Mouse (Mus musculus): ENCODE measurements around the gene Gm49395. TPM values are rescaled to one million over a fixed set of nuclear protein-coding genes. Genes with fewer than 3 reads are reported as not detected.

Gene Gm49395
- 3.0 TPM in 1 of 2 replicates, not detected in the other for total RNA-seq (2017)

GRCm38 (mm10) chr13:115101355-115102191 lies at the start of gene Gm49395, which contains the start of gene Itga1:
Gene Gm49395 (minus strand): TSS chr13:115101921.
Gene Itga1 (minus strand): TSS chr13:115101964.
- ATAC-seq (replicated peaks in 1 of 2; ENCODE audit: insufficient read depth in 1 of 2, low FRiP score in 2 of 2, low TSS enrichment in 1 of 2, low read depth in 1 of 2, poor library complexity in 2 of 2, severe bottlenecking in 2 of 2), result peak; percentile 68 to 85

- ATAC-seq (replicated peaks in 1 of 2; ENCODE audit: insufficient read depth in 1 of 2, low FRiP score in 2 of 2, low TSS enrichment in 1 of 2, low read depth in 1 of 2, poor library complexity in 2 of 2, severe bottlenecking in 2 of 2), result peak; percentile 17 to 53; a peak in 3 of 4 replicates
Measured at GRCm38 (mm10) chr13:115150602-115151001, 48.9 kb upstream of the Gm49395 start.

DNA sequence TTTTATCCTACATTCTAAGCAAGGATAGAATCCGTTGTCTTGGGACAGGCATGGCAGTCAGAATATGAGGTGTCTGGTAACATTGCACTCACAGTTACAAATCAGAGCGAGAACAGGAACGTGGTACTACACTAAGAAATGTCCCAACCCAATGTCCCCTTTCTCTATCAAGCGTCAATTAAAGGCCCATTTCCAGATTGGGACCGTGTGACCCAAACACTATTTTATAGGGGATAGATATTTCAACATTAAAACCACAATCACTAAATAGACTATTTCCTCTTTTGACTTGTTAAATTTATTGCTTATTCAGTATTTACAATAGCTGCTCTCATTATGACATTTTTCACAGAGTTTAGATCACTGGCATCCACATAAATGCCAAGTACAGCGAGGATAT lies 48.1 kb upstream of the Gm49395 start:
- ATAC-seq (replicated peaks in 1 of 2; ENCODE audit: insufficient read depth in 1 of 2, low FRiP score in 2 of 2, low TSS enrichment in 1 of 2, low read depth in 1 of 2, poor library complexity in 2 of 2, severe bottlenecking in 2 of 2), result no peak

- no peak for ATAC-seq (replicated peaks in 1 of 2; ENCODE audit: insufficient read depth in 1 of 2, low FRiP score in 2 of 2, low TSS enrichment in 1 of 2, low read depth in 1 of 2, poor library complexity in 2 of 2, severe bottlenecking in 2 of 2)
Measured at GRCm38 (mm10) chr13:115143575-115143974, 41.9 kb upstream of the Gm49395 start.

DNA sequence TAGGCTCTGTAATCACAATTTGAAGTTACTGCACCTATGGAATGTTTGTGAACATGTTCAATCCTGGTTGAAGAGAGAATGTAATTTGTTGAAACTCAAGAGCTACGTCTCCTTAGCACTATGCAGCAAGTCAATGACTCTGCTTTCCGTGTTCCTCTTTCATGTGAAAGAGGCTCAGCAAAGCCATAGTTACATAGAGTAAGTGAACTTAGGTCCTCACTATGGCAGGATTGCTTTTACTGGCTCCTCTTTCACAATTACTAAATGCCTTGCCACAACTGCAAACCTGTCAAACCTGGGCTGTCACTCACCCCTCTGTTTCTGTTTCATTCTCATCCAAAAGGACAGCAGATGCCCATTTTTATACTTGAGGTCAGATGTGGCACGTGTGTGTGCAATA lies 40.3 kb upstream of the Gm49395 start:
- ATAC-seq (replicated peaks in 1 of 2; ENCODE audit: insufficient read depth in 1 of 2, low FRiP score in 2 of 2, low TSS enrichment in 1 of 2, low read depth in 1 of 2, poor library complexity in 2 of 2, severe bottlenecking in 2 of 2), result no peak

DNA sequence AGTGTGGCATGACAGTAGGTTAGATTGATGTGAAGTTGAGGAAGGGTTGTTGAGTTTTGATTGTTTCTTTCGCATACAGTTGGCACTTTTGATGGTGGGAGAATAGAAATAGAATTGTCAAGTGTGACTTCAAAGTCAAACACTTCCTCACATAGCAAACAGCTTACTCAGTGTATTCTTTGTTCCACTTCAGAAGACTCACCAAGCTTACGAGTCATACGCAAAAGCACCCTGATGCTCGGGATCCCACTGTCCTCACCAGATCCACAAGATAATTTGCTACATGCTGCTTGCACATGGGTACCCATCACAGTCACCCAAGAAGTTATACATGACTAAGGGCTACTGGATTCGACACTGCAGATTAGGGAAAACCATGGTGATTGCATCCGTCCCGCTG lies 36.8 kb upstream of the Gm49395 start:
- ATAC-seq (replicated peaks in 1 of 2; ENCODE audit: insufficient read depth in 1 of 2, low FRiP score in 2 of 2, low TSS enrichment in 1 of 2, low read depth in 1 of 2, poor library complexity in 2 of 2, severe bottlenecking in 2 of 2), result no peak

- peak; percentile 53 to 64 for ATAC-seq (replicated peaks in 1 of 2; ENCODE audit: insufficient read depth in 1 of 2, low FRiP score in 2 of 2, low TSS enrichment in 1 of 2, low read depth in 1 of 2, poor library complexity in 2 of 2, severe bottlenecking in 2 of 2)
Measured at GRCm38 (mm10) chr13:115136761-115137160, 35.0 kb upstream of the Gm49395 start.

DNA sequence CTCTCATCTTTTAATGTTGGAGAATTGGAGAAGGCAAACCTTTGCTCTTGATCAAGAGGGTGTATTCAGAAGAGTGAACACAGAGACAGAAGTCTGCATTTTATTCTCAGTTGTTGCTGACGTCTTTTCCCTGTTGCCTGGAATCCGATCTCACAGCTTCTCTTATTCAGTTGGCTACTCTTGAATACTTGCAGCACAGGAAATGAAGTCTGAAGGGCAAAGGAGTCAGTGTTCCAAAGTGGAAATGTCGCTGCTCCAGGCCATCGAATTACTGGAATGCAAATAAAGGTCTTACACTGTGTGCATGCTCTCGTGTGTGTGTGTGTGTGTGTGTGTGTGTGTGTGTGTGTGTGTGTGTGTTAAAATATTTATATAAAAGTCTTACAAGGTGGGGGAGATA lies 30.7 kb upstream of the Gm49395 start:
- no peak for ATAC-seq (replicated peaks in 1 of 2; ENCODE audit: insufficient read depth in 1 of 2, low FRiP score in 2 of 2, low TSS enrichment in 1 of 2, low read depth in 1 of 2, poor library complexity in 2 of 2, severe bottlenecking in 2 of 2)

- peak; percentile 45 to 60; a peak in 2 of 4 replicates for ATAC-seq (replicated peaks in 1 of 2; ENCODE audit: insufficient read depth in 1 of 2, low FRiP score in 2 of 2, low TSS enrichment in 1 of 2, low read depth in 1 of 2, poor library complexity in 2 of 2, severe bottlenecking in 2 of 2)
Measured at GRCm38 (mm10) chr13:115131381-115131780, 29.7 kb upstream of the Gm49395 start.

DNA sequence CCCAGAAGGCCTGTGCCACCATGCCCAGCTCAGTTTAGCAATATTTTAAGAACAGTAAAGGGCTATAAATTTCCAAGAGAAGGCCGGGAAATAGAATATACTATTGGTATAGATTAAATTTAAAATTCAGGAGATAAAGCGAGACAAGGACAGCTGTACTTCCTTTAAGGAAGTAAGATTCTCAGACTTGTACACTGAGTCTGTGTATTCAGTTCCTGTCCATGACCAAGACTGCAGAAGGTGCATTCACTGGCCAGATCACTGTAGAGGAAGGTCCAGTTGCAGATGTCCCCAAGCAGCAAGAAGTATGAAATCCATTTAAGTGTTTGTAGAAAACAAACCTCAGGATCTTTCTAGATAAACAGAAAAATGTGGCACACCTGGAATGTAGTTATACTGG lies 28.3 kb upstream of the Gm49395 start:
- ATAC-seq (replicated peaks in 1 of 2; ENCODE audit: insufficient read depth in 1 of 2, low FRiP score in 2 of 2, low TSS enrichment in 1 of 2, low read depth in 1 of 2, poor library complexity in 2 of 2, severe bottlenecking in 2 of 2), result no peak

DNA sequence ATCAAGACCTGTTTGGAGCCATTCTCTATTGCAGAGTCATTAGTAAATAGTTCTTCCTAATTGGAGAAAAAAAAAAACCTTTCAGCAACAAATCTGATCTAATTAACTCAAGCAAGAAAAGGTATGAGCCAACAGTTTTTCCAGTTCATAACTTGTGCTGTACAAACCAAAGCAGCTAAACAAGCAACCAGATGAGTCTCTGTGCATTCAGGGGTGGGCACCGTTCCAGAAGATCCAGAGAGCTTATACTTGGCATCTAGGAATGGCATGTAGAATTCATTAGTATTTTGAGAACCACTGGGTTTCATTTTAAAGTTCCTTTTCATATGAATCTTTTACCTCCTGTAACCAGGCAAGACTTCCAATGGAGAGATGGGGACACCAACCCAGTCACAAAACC lies 26.1 kb upstream of the Gm49395 start:
- no peak for ATAC-seq (replicated peaks in 1 of 2; ENCODE audit: insufficient read depth in 1 of 2, low FRiP score in 2 of 2, low TSS enrichment in 1 of 2, low read depth in 1 of 2, poor library complexity in 2 of 2, severe bottlenecking in 2 of 2)

GRCm38 (mm10) chr13:115126534-115126933 lies 24.8 kb upstream of the Gm49395 start:
- ATAC-seq (replicated peaks in 1 of 2; ENCODE audit: insufficient read depth in 1 of 2, low FRiP score in 2 of 2, low TSS enrichment in 1 of 2, low read depth in 1 of 2, poor library complexity in 2 of 2, severe bottlenecking in 2 of 2), result no peak

DNA sequence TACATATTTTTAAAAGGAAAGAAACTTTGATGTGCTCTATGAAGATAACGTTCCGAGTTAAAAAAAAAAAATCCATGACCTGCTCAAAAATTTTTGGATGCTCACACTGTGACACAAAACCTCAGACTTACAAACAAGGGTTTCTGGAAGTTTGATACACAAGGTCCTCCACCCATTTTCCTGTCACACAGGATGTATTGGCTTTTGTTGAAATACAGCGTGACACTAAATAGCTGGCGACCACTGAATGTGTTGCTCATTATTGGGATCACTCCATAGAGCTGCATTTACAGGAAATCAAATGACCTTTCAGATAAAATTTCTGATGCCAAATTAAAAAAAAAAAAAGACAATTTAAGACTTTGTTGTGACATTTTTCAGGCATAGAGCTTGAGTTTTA lies 23.4 kb upstream of the Gm49395 start:
- ATAC-seq (replicated peaks in 1 of 2; ENCODE audit: insufficient read depth in 1 of 2, low FRiP score in 2 of 2, low TSS enrichment in 1 of 2, low read depth in 1 of 2, poor library complexity in 2 of 2, severe bottlenecking in 2 of 2), result no peak

DNA sequence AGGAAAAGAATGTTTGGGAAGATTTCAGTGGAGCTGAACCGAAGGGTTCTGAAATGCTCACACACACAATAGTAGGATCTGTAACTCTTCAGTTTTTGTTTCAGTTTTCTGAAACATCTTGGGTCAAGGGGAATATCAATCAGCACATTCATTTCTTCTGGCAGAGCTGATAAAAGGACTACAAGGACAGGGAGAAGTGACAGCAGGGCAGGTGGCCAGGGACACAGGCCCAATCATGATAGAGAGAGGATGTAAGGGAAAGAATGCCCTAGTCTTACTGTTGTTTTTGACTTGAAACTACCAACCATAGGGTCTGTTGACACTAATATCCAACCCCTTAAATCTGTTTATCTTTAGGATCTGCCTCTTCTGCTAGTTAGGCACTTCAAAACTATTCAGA lies 22.8 kb upstream of the Gm49395 start:
- ATAC-seq (replicated peaks in 1 of 2; ENCODE audit: insufficient read depth in 1 of 2, low FRiP score in 2 of 2, low TSS enrichment in 1 of 2, low read depth in 1 of 2, poor library complexity in 2 of 2, severe bottlenecking in 2 of 2), result no peak

GRCm38 (mm10) chr13:115118756-115119155 lies 17.0 kb upstream of the Gm49395 start:
- ATAC-seq (replicated peaks in 1 of 2; ENCODE audit: insufficient read depth in 1 of 2, low FRiP score in 2 of 2, low TSS enrichment in 1 of 2, low read depth in 1 of 2, poor library complexity in 2 of 2, severe bottlenecking in 2 of 2), result peak in 1 of 2 experiments; percentile 32; a peak in 1 of 4 replicates

DNA sequence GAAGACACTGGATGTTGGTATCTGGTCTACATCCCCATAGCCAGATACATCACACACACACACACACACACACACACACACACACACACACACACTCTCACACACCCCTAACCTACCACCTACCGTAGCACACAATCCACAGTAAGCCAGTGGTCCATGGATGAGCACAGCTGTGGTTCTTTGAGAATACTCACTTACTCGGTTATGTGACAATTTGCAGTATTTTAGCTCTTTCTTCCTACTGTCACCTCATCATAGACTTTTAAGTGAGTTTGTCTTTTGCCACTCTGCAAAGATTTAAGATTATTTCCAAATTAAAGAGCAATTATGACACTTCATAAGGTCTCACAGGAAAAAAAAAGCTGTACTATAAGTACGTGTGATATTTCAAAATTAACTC lies 16.5 kb upstream of the Gm49395 start:
- ATAC-seq (replicated peaks in 1 of 2; ENCODE audit: insufficient read depth in 1 of 2, low FRiP score in 2 of 2, low TSS enrichment in 1 of 2, low read depth in 1 of 2, poor library complexity in 2 of 2, severe bottlenecking in 2 of 2), result no peak

- no peak for ATAC-seq (replicated peaks in 1 of 2; ENCODE audit: insufficient read depth in 1 of 2, low FRiP score in 2 of 2, low TSS enrichment in 1 of 2, low read depth in 1 of 2, poor library complexity in 2 of 2, severe bottlenecking in 2 of 2)
Measured at GRCm38 (mm10) chr13:115116930-115117621, 15.4 kb upstream of the Gm49395 start.

GRCm38 (mm10) chr13:115109628-115110027 lies 7.9 kb upstream of the Gm49395 start:
- ATAC-seq (replicated peaks in 1 of 2; ENCODE audit: insufficient read depth in 1 of 2, low FRiP score in 2 of 2, low TSS enrichment in 1 of 2, low read depth in 1 of 2, poor library complexity in 2 of 2, severe bottlenecking in 2 of 2), result no peak

All from hematopoietic stem cell, adult 5-6 weeks (primary cell).